Comparison of ENCODE assay signal across 7 mouse cellular contexts in genomic region chr2:33888100-33888385, GRCm38 (mm10). TPM values are rescaled to one million over a fixed set of nuclear protein-coding genes. Genes with fewer than 3 reads are reported as not detected.
DNase-seq lines count a peak whose midpoint lies in the region; ATAC-seq and TF ChIP-seq lines count a peak whose summit lies in the region.

No protein-coding gene starts in this region.

- no peak for ATAC-seq in lung, embryonic 15.5 days (ENCODE audit: borderline replicate concordance, extremely low read depth, low FRiP score, low TSS enrichment)
- no peak for ATAC-seq in forebrain, embryonic 12.5 days (ENCODE audit: low FRiP score)
- no peak for ATAC-seq in limb, embryonic 13.5 days (ENCODE audit: low FRiP score, low read depth)
- no peak for ATAC-seq in stomach, embryonic 15.5 days (ENCODE audit: insufficient read depth, low FRiP score, low read depth)

- H3K4me3 ChIP-seq in lung, embryonic 15.5 days: peak overlapping the region; percentile 86
- no peak overlapping the region for H3K4me3 ChIP-seq in lung, adult 2 months (replicated peaks; ENCODE audit: extremely low read depth, low read depth, low read length)
- peak overlapping the region; percentile 89 for H3K4me3 ChIP-seq in forebrain, embryonic 12.5 days (replicated peaks)
- peak overlapping the region; percentile 77 for H3K4me3 ChIP-seq in limb, embryonic 13.5 days
- H3K4me3 ChIP-seq in stomach, embryonic 15.5 days (replicated peaks): peak overlapping the region; percentile 61

- H3K4me2 ChIP-seq in lung, embryonic 15.5 days: peak overlapping the region; percentile 91
- H3K4me2 ChIP-seq in forebrain, embryonic 12.5 days: peak overlapping the region; percentile 91
- peak overlapping the region; percentile 86 for H3K4me2 ChIP-seq in limb, embryonic 13.5 days (replicated peaks)
- H3K4me2 ChIP-seq in stomach, embryonic 15.5 days: peak overlapping the region; percentile 78

- TF ChIP-seq POLR2A in lung, adult 2 months (IDR thresholded peaks at IDR 0.05; ENCODE audit: borderline replicate concordance, extremely low read depth, low read depth, low read length): no peak

- TF ChIP-seq CTCF in lung, adult 2 months (IDR thresholded peaks at IDR 0.05; ENCODE audit: insufficient read depth, low read length): no peak

- H3K36me3 ChIP-seq in lung, embryonic 15.5 days: no peaks in the 10 kb centered on the region
- H3K36me3 ChIP-seq in forebrain, embryonic 12.5 days (replicated peaks): no peaks in the 10 kb centered on the region
- no peaks in the 10 kb centered on the region for H3K36me3 ChIP-seq in limb, embryonic 13.5 days
- H3K36me3 ChIP-seq in stomach, embryonic 15.5 days: no peaks in the 10 kb centered on the region

- WGBS in lung, embryonic 15.5 days: 50% methylated on average over 6 of the region's 6 CpGs
- WGBS in lung, adult 2 months: 58% methylated on average over 6 of the region's 6 CpGs
- 53% methylated on average over 6 of the region's 6 CpGs for WGBS in forebrain, embryonic 12.5 days
- 37% methylated on average over 6 of the region's 6 CpGs for WGBS in limb, embryonic 13.5 days
- 53% methylated on average over 6 of the region's 6 CpGs for WGBS in stomach, embryonic 15.5 days

- peaks cover 28% of the 10 kb centered on the region for H3K4me1 ChIP-seq in lung, embryonic 15.5 days
- peaks cover 11% of the 10 kb centered on the region for H3K4me1 ChIP-seq in lung, adult 2 months (ENCODE audit: control insufficient read depth, insufficient read depth, low read length)
- H3K4me1 ChIP-seq in forebrain, embryonic 12.5 days: peaks cover 34% of the 10 kb centered on the region
- peaks cover 39% of the 10 kb centered on the region for H3K4me1 ChIP-seq in limb, embryonic 13.5 days
- peaks cover 8% of the 10 kb centered on the region; the same call in 1 of the 2 replicates for H3K4me1 ChIP-seq in stomach, embryonic 15.5 days

- peak overlapping the region; percentile 88 for H3K27ac ChIP-seq in lung, embryonic 15.5 days
- peak overlapping the region; percentile 98 for H3K27ac ChIP-seq in forebrain, embryonic 12.5 days
- peak overlapping the region; percentile 87 for H3K27ac ChIP-seq in limb, embryonic 13.5 days
- H3K27ac ChIP-seq in stomach, embryonic 15.5 days: peak overlapping the region; percentile 85

- no peak for DNase-seq in lung, adult 2 months
- no peak for DNase-seq in layer of hippocampus, postnatal 36 days
- DNase-seq in thymus, postnatal 4 days: no peak

- H3K9me3 ChIP-seq in lung, embryonic 15.5 days: no peaks in the 10 kb centered on the region
- no peaks in the 10 kb centered on the region for H3K9me3 ChIP-seq in forebrain, embryonic 12.5 days
- H3K9me3 ChIP-seq in limb, embryonic 13.5 days: peaks cover 3% of the 10 kb centered on the region; the same call in 1 of the 2 replicates
- H3K9me3 ChIP-seq in stomach, embryonic 15.5 days: no peaks in the 10 kb centered on the region

- no peaks in the 10 kb centered on the region for H3K27me3 ChIP-seq in lung, embryonic 15.5 days
- no peaks in the 10 kb centered on the region for H3K27me3 ChIP-seq in forebrain, embryonic 12.5 days
- no peaks in the 10 kb centered on the region for H3K27me3 ChIP-seq in limb, embryonic 13.5 days
- H3K27me3 ChIP-seq in stomach, embryonic 15.5 days (replicated peaks): no peaks in the 10 kb centered on the region

- H3K9ac ChIP-seq in lung, embryonic 15.5 days: 0 out of 2 replicates have a peak overlapping the region, but pooled peaks have one; percentile 96
- peak overlapping the region; percentile 99 for H3K9ac ChIP-seq in forebrain, embryonic 12.5 days
- peak overlapping the region; percentile 93 for H3K9ac ChIP-seq in limb, embryonic 13.5 days
- H3K9ac ChIP-seq in stomach, embryonic 15.5 days: peak overlapping the region; percentile 55

RNA-seq across cellular contexts. Expression of gene Mvb12b, which starts 0.3 kb away (rescaled TPM):
- polyA plus RNA-seq in lung, embryonic 15.5 days (2015; fragmentation: Nextera tagmentation; extraction: Ambion mirVana): 21.8 and 22.8 TPM in 2 replicates
- 47.0 and 49.9 TPM in 2 replicates for polyA plus RNA-seq in lung, adult 2 months (2012; rRNA removed)
- polyA plus RNA-seq in forebrain, embryonic 12.5 days (2016; fragmentation: Nextera tagmentation; extraction: Ambion mirVana): 51.5 and 64.7 TPM in 2 replicates
- polyA plus RNA-seq in limb, embryonic 13.5 days (2015; fragmentation: Nextera tagmentation; extraction: Ambion mirVana): 22.6 and 23.8 TPM in 2 replicates
- 17.8 and 19.9 TPM in 2 replicates for polyA plus RNA-seq in stomach, embryonic 15.5 days (2015; fragmentation: Nextera tagmentation; extraction: Ambion mirVana)
- 10 to 100 TPM; 91.3 to 91.5 TPM for total RNA-seq in layer of hippocampus, postnatal 36 days (2021)
